Mouse (Mus musculus): ENCODE data around the gene Nt5dc2.

Gene Nt5dc2

GRCm38 (mm10) chr14:31130236-31131220 is at the start of gene Nt5dc2:
Gene Nt5dc2, plus strand, starts transcription at chr14:31131053.
- no peak for DNase-seq (ENCODE audit: low read depth, low spot score)

GRCm38 (mm10) chr14:31081147-31081546 is 49.7 kb upstream of the Nt5dc2 start:
- DNase-seq (ENCODE audit: low read depth, low spot score): no peak

- no peak for DNase-seq (ENCODE audit: low read depth, low spot score)
These were observed 43.4 kb upstream of the Nt5dc2 start for GRCm38 (mm10) chr14:31087433-31087832.

GRCm38 (mm10) chr14:31088515-31088914 is 42.3 kb upstream of the Nt5dc2 start:
- DNase-seq (ENCODE audit: low read depth, low spot score): no peak

- DNase-seq (ENCODE audit: low read depth, low spot score): no peak
These were observed 40.9 kb upstream of the Nt5dc2 start for GRCm38 (mm10) chr14:31089918-31090317.

GRCm38 (mm10) chr14:31105156-31105555 is 25.7 kb upstream of the Nt5dc2 start:
- DNase-seq (ENCODE audit: low read depth, low spot score): no peak

GRCm38 (mm10) chr14:31110613-31111012 is 20.2 kb upstream of the Nt5dc2 start:
- no peak for DNase-seq (ENCODE audit: low read depth, low spot score)

- no peak for DNase-seq (ENCODE audit: low read depth, low spot score)
These were observed 18.7 kb upstream of the Nt5dc2 start for GRCm38 (mm10) chr14:31112187-31112586.

GRCm38 (mm10) chr14:31114011-31114410 is 16.8 kb upstream of the Nt5dc2 start:
- no peak for DNase-seq (ENCODE audit: low read depth, low spot score)

- no peak for DNase-seq (ENCODE audit: low read depth, low spot score)
These were observed 15.3 kb upstream of the Nt5dc2 start for GRCm38 (mm10) chr14:31115522-31115921.

GRCm38 (mm10) chr14:31125106-31126075 is 5.5 kb upstream of the Nt5dc2 start:
- DNase-seq (ENCODE audit: low read depth, low spot score): no peak

- DNase-seq (ENCODE audit: low read depth, low spot score): no peak
These were observed 4.0 kb upstream of the Nt5dc2 start for GRCm38 (mm10) chr14:31126826-31127225.

GRCm38 (mm10) chr14:31128101-31128825 is 2.6 kb upstream of the Nt5dc2 start:
- peak; percentile 16 for DNase-seq (ENCODE audit: low read depth, low spot score)

GRCm38 (mm10) chr14:31128826-31129219 is 2.0 kb upstream of the Nt5dc2 start, which contains the start of gene Smim4:
Gene Smim4, minus strand, starts transcription at chr14:31128956.
- peak; percentile 98 for DNase-seq (ENCODE audit: low read depth, low spot score)

- DNase-seq (ENCODE audit: low read depth, low spot score): no peak
These were observed 1.3 kb upstream of the Nt5dc2 start for GRCm38 (mm10) chr14:31129326-31130235.

GRCm38 (mm10) chr14:31131272-31131821 is 494 bp downstream of the Nt5dc2 start:
- DNase-seq (ENCODE audit: low read depth, low spot score): no peak

GRCm38 (mm10) chr14:31132031-31132430 is 1.2 kb downstream of the Nt5dc2 start:
- no peak for DNase-seq (ENCODE audit: low read depth, low spot score)

GRCm38 (mm10) chr14:31132491-31132975 is 1.7 kb downstream of the Nt5dc2 start:
- DNase-seq (ENCODE audit: low read depth, low spot score): no peak

- DNase-seq (ENCODE audit: low read depth, low spot score): no peak
These were observed 2.3 kb downstream of the Nt5dc2 start for GRCm38 (mm10) chr14:31133023-31133665.
